Mouse (Mus musculus) urinary bladder, postnatal 36 days (tissue): ENCODE measurements around the gene Zmynd11.
"Not testable (repeated sequence)": the region's sequence is repeated elsewhere in the genome, so short reads cannot be mapped to it uniquely, and the experiment has no call there.

Source experiments
- DNase-seq, 2 experiments: peaks; one replicate each; pipeline ENCODE4 v3.0.0; 2022; ENCODE audit warnings: low spot score in 2 of 2, mixed read lengths in 1 of 2

The Zmynd11 gene

GRCm38 (mm10) chr13:9764646-9765536, at the start of gene Zmynd11:
TSS of gene Zmynd11 (minus strand) at chr13:9765330.
- peak; percentile 21 to 25 for DNase-seq

DNA sequence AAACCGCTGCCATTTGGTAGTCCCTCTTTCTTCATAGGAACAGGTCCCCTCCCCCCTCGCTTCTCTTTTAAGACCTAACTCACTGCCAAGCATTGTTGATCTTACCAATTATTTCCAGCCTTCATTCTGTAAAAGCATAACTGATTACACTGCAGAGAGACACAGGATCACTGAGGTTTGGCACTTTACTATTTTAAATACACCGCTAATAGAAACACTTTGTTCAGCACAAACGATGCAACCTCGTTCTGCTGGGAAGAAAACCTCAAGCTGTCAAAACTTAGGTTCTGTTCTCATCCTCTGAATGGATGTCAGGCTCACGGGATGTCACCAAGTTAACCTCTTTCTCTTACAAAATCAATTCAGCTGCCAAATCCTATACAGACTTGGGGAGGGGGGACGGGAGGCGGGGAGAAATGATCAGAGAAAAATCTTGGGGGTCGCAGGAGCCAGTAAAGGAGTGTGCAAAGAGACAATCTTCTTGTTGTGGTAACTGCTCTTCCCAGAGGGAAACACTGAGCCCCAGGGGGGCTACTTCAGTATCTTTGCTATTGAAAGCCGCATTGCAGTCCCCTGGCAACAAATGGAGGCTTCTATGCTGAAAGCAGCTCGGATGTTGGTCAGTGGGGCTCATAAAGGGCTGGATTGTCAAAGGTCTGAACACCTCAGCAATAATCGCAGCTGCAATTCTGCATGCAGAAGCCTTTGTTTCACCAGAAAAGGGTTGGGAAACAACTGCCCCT, 30.9 kb upstream of the Zmynd11 start:
- DNase-seq: no peak

DNA sequence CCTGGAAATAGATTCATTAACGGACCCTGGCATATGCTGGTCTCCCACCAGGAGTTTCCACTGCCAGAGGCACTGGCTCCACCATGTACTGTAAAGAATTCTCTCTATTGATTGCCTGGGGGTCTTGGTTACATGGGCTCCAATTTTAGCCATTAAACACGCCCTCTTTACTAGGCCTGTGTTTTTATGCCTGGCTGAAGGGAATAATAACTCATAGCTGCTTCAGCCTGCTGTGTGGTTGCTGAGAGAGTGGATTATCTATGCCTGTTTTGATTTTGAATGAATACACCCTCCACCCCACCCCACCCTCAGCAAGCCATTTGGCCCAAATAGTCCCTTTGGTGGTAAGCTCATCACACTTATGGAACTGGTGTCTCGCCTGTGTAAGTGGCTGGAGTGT, 20.9 kb upstream of the Zmynd11 start:
- DNase-seq: no peak

DNA sequence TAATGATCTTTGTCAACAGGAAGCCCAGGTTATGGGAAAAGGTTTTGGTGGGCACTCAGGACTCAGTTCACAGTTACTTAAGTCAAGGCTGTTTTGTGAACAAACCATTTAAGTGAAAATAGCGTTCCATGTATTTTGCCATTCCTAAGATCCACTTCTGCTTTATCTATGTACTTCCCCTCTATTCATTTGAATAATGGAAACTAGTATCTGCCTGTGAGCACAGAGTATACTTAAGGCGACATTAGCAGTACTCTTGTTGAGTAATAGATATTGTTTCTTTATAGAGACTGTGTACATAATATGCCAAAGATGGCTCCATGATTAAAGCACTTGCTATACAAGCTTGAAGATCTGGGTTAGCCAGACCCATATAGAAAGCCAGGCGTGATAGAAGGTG, 18.6 kb upstream of the Zmynd11 start:
- no peak for DNase-seq

GRCm38 (mm10) chr13:9775901-9776300, 10.8 kb upstream of the Zmynd11 start:
- no peak for DNase-seq

DNA sequence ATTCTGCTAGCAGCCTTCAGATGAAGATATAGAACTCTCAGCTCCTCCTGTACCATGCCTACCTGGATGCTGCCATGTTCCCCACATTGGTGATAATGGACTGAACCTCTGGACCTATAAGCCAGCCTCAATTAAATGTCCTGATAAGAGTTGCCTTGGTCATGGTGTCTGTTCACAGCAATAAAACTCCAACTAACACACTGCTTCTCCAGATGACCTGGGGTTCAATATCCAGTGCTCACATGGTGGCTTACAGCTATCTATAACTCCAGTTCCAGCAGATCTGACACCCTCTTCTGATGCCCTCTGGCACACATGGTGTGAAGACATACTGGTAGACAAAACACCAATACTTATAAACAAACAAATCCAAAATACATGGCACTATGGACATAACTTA, 8.9 kb upstream of the Zmynd11 start:
- no peak for DNase-seq

- DNase-seq: no peak
Observed at GRCm38 (mm10) chr13:9767279-9767678, 2.1 kb upstream of the Zmynd11 start.

GRCm38 (mm10) chr13:9766497-9766896, 1.4 kb upstream of the Zmynd11 start:
- no peak for DNase-seq

DNA sequence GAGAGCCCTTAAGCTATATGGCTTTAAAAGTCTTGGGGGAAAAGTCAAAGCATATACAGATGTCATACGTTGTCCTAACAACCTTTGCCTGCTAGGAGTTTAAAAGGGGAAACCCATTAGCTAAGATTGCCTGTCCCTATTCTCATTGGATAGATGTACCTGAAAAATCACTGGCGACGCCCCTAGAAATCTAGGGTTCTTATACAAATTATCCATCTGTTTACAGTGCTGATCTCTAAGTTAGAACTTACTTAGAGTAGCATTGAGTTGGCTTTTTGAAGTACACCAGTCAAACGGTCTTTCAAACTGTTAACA, 364 bp upstream of the Zmynd11 start:
- DNase-seq: no peak

DNA sequence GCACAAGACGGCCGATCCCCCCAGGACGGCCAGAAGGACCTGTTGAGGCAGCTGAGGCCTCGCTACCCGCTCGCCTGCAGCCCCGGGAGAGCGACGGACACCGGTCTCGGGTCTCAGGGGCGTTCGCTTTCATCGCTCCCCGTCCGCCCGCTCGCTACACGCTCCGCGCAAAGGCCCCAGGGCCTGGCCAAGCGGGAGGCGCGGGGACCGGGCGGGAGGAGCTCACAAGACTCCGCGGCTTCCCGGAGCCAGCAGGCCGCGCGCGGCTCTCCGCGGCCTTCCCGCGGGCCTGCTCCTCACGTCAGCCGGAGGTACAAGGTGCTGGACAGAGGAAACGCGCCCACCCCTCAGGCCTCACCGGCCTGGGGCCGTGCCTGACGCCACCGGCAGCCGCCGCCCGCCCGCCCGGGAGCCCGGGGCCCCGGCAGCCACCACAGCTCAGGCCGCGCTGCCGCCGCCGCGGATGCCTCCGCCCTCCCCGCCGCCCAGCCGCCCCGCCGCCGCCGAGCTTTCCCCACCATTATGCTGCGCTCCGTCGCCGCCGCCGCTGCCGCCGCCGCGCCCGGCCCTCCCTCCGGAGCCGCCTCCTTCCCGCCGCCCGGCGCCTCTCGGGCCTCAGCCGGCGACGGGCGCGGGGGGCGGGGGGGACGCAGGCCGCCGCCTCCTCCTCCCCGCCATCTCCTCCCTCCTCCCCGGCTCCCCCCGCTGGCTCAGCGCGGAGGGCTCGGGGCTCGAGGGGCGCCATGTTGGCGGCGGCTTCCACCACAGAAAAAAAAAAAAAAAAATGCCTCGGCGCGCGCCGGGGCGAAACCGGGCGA, 1.1 kb downstream of the Zmynd11 start:
- peak; percentile 58 to 69 for DNase-seq

- peak; percentile 26 to 38 for DNase-seq
Observed at GRCm38 (mm10) chr13:9763100-9763827, 1.9 kb downstream of the Zmynd11 start.

- DNase-seq: no peak
Observed at GRCm38 (mm10) chr13:9760057-9760456, 5.1 kb downstream of the Zmynd11 start.

DNA sequence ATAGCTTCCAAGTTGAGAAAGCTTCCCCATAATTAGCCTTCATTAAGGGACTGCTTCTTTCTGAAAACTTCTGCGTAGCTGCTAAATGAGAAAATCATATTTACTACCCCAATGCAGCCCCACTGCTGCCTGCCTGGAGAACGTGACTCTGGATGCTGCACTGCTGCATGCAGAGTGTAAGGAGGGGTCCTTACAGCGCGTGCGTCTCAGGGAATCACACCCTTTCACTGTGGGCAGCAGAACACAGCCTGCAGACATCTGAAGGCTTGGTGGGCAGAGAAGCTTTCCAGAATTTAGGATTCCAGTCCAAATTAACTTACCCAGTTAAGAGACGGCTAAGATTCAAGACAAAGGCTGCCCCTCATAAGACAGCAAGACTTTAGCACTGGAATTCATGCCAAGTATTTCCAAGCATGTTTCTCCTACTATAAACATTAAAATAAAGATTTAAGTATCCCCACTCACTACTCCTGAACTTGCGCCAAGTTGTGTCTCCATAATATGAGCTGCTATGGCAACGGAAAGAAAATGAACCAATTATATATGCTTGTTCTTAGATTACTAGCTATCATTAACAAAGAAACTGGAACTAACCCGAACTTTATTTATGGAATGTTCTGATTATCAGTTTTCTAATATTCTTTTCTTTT, 7.2 kb downstream of the Zmynd11 start:
- DNase-seq: no peak

DNA sequence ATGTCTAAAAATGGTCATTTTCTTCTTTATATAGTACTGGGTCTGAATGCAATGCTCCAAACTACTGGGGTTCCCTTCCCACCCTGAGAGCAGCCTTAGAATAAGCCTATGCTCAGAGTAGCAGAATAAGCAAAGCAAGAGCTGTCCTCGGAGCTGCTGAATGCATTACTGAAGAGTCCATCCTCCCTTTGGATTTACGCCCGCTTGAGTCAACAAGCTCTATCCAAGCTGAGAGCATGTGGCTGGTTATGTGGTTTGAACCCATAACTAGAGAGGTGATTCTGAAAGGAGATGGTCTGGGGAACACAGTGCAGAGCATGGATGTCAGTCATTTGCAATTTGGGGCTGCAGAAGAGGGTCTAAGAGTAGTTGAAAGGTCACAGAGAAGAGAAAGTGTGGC, 11.4 kb downstream of the Zmynd11 start:
- DNase-seq: no peak

DNA sequence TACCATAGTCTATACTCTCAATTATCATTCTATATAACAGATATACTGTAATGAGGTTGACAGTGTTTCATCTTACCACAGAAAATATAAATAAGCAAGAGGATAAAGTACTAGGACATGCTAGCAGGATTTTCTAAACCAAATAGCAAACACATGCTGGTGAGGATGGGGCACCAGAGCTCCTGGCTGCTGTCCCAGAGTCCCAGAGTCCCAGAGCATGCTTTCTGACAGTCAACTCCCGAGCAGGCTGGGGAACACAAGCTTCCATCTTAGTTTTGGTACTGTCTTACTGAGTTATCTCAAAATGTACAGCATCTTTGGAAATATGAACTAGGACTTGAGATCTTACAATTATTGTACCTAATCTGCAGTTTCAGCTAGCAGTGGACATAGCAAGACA, 14.8 kb downstream of the Zmynd11 start:
- no peak for DNase-seq

DNA sequence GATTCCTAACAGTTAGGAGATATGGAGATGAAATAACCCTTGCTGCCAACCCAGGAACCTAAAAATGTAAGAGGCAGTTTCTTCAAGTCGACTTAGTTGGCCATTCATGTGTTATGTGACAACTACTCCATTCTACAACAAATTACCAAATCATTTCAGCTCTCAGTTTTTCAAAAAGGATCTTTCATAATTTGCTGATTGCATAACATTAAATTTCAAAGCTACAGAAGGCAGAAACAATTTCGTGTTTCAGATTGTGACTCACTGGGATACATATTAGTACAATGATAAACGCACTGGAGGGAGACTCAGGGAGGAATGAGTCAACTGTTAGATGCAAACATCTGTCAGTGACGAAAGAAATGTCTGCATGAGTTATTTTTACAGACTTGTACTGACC, 15.3 kb downstream of the Zmynd11 start:
- no peak for DNase-seq

DNA sequence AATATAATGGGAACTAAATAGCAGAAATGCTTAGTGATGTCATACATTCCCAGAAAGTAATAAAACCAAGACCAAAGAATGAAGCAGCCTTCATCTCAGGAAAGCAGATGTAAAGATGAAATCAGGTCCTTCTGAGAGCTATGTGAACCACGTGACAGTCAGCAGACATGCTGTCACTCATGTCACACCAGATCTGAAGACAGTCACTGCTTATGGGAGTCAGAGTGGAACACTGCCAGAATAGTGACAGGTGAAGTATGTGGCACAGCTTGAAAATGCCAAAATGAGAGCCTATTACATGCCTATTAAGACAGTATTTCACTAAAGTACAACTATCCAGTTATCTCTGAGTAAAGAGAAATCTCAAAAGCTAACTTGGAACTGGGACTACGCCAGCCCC, 26.9 kb downstream of the Zmynd11 start:
- DNase-seq: no peak

DNA sequence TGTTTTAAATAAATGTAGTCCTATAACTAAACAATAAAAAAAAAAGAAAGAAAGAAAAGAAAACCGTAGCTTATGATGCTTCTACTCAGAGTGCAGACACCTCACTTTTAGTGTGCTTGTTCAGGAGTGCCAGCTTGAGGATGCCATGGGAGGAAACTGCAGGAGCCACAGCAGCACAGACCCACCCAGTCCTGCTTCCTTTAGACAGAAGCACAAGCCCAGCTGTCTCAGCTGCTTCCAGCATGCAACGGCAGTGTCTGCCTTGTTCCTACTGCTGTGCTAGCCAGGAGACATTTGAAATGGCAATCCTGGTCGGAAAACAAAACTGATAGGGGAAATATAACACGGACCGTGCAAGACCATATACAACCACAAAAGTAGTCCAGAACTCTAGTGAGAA, 28.1 kb downstream of the Zmynd11 start:
- no peak for DNase-seq

GRCm38 (mm10) chr13:9732262-9732661, 32.9 kb downstream of the Zmynd11 start:
- not testable (repeated sequence) for DNase-seq

- no peak for DNase-seq
Observed at GRCm38 (mm10) chr13:9729073-9729472, 36.1 kb downstream of the Zmynd11 start.

- no peak for DNase-seq
Observed at GRCm38 (mm10) chr13:9715224-9715623, 49.9 kb downstream of the Zmynd11 start.
